Mouse (Mus musculus) small intestine, adult 2 months (tissue): ENCODE data around the gene Trim21. TPM values are rescaled to one million over a fixed set of nuclear protein-coding genes. Genes with fewer than 3 reads are reported as not detected.

Experiments used
- H3K27ac ChIP-seq: fragments of 200-500 bp; 2 replicates; pipeline ENCODE4 v1.5.1; 2012; ENCODE audit warnings: low read depth, low read length, control low read depth, inconsistent platforms; ENCODE audit not compliant: insufficient read depth
- H3K27me3 ChIP-seq: fragments of 200-500 bp; 2 replicates; pipeline ENCODE4 v1.6.1; 2012; ENCODE audit warnings: mild to moderate bottlenecking, moderate library complexity, low read length, inconsistent platforms; ENCODE audit not compliant: control insufficient read depth, insufficient read depth
- H3K36me3 ChIP-seq: fragments of 200-500 bp; 2 replicates; pipeline ENCODE4 v1.6.1; 2012; ENCODE audit warnings: mild to moderate bottlenecking, low read length, control low read depth, inconsistent platforms; ENCODE audit not compliant: control insufficient read depth, insufficient read depth
- H3K4me1 ChIP-seq: fragments of 200-500 bp; 2 replicates; pipeline ENCODE4 v1.6.1; 2012; ENCODE audit warnings: low read length, inconsistent platforms, mixed read lengths; ENCODE audit not compliant: control insufficient read depth, insufficient read depth, insufficient read length
- H3K4me3 ChIP-seq: fragments of 200-500 bp; 2 replicates; pipeline ENCODE4 v1.5.1; 2012; ENCODE audit warnings: low read depth, mild to moderate bottlenecking, control low read depth, inconsistent platforms, low read length, moderate library complexity
- CTCF ChIP-seq: fragments of 200-500 bp; IDR thresholded peaks from 2 replicates; pipeline ENCODE4 v1.5.1; 2012; ENCODE audit warnings: low read depth, mild to moderate bottlenecking, control low read depth, inconsistent platforms, low read length, moderate library complexity, mixed read lengths; ENCODE audit not compliant: insufficient replicate concordance, insufficient read length; ENCODE audit errors: extremely low read depth
- POLR2A ChIP-seq: fragments of 200-500 bp; IDR thresholded peaks from 2 replicates; pipeline ENCODE4 v1.6.1; 2012; ENCODE audit warnings: low read depth, mild to moderate bottlenecking, control low read depth, inconsistent platforms, low read length, moderate library complexity
- WGBS: fragments of 180-500 bp; shearing (Covaris S2); methylation state at CpG from one replicate; pipeline ENCODE4 v1.1.7; 2018; 5-methylcytosine and 5-hydroxymethylcytosine counted together
- polyA plus RNA-seq: library from polyadenylated mRNA; depleted of rRNA; stranded (reverse); fragments of >200 nt; gene quantifications from 2 replicates; pipeline ENCODE4 v1.2.3, GENCODE M21; 2012

The Trim21 gene
- polyA plus RNA-seq, 1 experiment = 2.0 TPM

DNA sequence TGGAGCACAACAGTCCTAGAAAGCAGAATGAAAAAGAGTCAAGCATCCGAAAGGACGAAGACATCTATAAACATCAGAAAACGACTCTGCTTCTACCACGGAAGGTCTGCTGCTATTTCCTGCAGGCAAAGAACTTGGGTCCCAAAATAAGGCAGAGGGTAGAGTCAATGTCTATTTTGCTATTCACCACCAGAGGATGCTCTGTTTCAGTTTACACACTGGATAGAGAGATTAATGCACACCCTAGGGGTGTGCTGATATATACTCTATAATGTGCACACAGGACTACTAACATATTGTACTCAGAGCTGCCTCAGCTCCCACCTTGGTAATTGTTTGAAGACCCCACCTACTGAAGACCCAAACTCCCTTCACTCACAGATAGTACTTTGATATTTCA lies 933 bp upstream of the Trim21 start:
- H3K27ac ChIP-seq = no peak overlapping the region
- H3K4me1 ChIP-seq = peaks cover 4% of the 10 kb centered on the region; the same call in 1 of the 2 replicates
- 94% methylated on average over 4 of the region's 4 CpGs for WGBS
- TF ChIP-seq POLR2A = no peak
- no peak for TF ChIP-seq CTCF
- no peak overlapping the region for H3K4me3 ChIP-seq
- H3K36me3 ChIP-seq = peaks cover 16% of the 10 kb centered on the region
- H3K27me3 ChIP-seq = no peaks in the 10 kb centered on the region; the same call in 1 of the 2 replicates

GRCm38 (mm10) chr7:102553279-102553678 lies 12.0 kb downstream of the Trim21 start:
- no peaks in the 10 kb centered on the region for H3K27me3 ChIP-seq
- H3K27ac ChIP-seq = no peak overlapping the region
- H3K36me3 ChIP-seq = peaks cover 3% of the 10 kb centered on the region; the same call in 1 of the 2 replicates
- TF ChIP-seq CTCF = no peak
- TF ChIP-seq POLR2A = no peak
- WGBS = 63% methylated on average over 3 of the region's 3 CpGs
- H3K4me3 ChIP-seq = no peak overlapping the region
- H3K4me1 ChIP-seq = no peaks in the 10 kb centered on the region

GRCm38 (mm10) chr7:102549570-102549969 lies 15.7 kb downstream of the Trim21 start, which contains the start of gene Olfr549:
Gene Olfr549 (plus strand): TSS chr7:102549870.
- Histone ChIP-seq H3K4me1 (no peaks in the 10 kb centered on the region), H3K27me3 (no peaks in the 10 kb centered on the region), H3K27ac (no peak within 1 kb of the TSS), H3K36me3 (no peaks in the 10 kb centered on the region), H3K4me3 (no peak within 1 kb of the TSS)
- TF ChIP-seq CTCF (no peak), POLR2A (no peak)
- WGBS = 84% methylated on average over 3 of the region's 3 CpGs

DNA sequence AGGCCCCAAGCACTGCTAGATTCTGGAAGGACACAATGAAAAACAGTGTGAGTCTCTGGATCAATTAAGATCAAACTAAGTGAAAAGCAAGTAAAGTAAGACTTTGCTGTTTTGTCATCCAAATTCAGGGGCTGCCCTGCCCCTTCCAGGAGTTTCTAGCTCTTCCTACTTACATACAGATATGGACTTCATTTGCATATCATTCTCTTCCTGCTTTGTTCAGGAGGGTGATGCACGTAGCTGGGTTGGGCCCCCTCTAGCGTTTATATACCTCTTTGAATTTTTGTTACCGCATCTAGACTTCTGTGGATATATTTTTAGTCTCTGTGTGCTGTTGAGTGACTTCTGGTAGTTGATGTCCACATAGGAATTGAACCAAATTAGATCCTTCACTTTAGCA lies 24.0 kb downstream of the Trim21 start:
- Histone ChIP-seq H3K27ac (no peak overlapping the region), H3K4me1 (no peaks in the 10 kb centered on the region), H3K27me3 (no peaks in the 10 kb centered on the region), H3K4me3 (no peak overlapping the region), H3K36me3 (no peaks in the 10 kb centered on the region)
- TF ChIP-seq POLR2A = no peak
- no peak for TF ChIP-seq CTCF
- WGBS = 39% methylated on average over 3 of the region's 3 CpGs

DNA sequence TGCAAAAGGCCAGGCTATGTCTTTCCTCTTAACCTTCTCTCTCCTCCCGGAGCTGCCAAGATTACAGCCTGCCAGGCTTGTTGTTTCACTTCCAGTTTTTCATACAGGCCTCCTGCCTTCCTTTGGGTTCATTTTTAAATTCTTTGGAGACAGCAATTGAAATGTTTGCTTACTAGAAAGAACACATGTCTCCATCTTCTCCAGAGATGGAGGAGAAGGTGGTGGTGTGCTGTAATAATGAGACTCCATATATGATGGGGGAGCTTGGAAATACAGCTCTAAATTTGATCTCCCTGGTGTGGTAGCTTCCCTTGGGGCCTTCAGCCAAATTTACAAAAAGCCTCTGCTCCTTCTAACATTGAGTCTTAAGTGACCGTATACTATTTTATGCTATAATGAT lies 24.7 kb downstream of the Trim21 start, which contains the start of gene Olfr548-ps1:
Gene Olfr548-ps1, plus strand, starts transcription at position 301 of the 400 bp plus-strand sequence.
- Histone ChIP-seq H3K27me3 (no peaks in the 10 kb centered on the region), H3K4me3 (no peak within 1 kb of the TSS), H3K36me3 (no peaks in the 10 kb centered on the region), H3K4me1 (no peaks in the 10 kb centered on the region), H3K27ac (no peak within 1 kb of the TSS)
- TF ChIP-seq POLR2A (no peak), CTCF (no peak)
- WGBS = 71% methylated on average over 2 of the region's 2 CpGs

- no peak for TF ChIP-seq POLR2A
- no peak for TF ChIP-seq CTCF
- Histone ChIP-seq H3K4me3 (no peak within 1 kb of the TSS), H3K27me3 (no peaks in the 10 kb centered on the region), H3K4me1 (no peaks in the 10 kb centered on the region), H3K27ac (no peak within 1 kb of the TSS), H3K36me3 (no peaks in the 10 kb centered on the region)
- 56% methylated on average over 1 of the region's 1 CpGs for WGBS
Measured at GRCm38 (mm10) chr7:102534449-102534848, 30.8 kb downstream of the Trim21 start, which contains the start of gene Olfr547. Gene Olfr547 (plus strand): TSS chr7:102534749.

- H3K27ac ChIP-seq = no peak overlapping the region
- no peak overlapping the region for H3K4me3 ChIP-seq
- no peaks in the 10 kb centered on the region for H3K36me3 ChIP-seq
- H3K4me1 ChIP-seq = no peaks in the 10 kb centered on the region
- WGBS = 65% methylated on average over 1 of the region's 1 CpGs
- no peak for TF ChIP-seq CTCF
- no peaks in the 10 kb centered on the region; the same call in 1 of the 2 replicates for H3K27me3 ChIP-seq
Measured at GRCm38 (mm10) chr7:102529052-102529451, 36.2 kb downstream of the Trim21 start.

DNA sequence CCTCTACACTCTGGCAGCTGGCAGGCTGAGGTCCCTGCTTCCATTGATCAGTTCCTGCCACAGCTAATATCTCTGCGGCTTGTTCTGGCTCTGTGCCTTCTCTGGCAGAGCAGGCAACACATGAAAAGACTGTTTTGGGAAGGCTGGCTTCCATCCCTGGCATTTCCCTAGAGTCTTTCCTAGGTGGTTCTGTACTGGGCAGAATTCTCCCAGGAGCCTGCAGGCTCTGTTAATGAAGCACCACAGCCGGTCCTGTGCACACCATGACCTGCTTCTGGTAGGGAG lies 48.3 kb downstream of the Trim21 start:
- WGBS = 58% methylated on average over 2 of the region's 2 CpGs
- Histone ChIP-seq H3K4me3 (no peak overlapping the region), H3K36me3 (no peaks in the 10 kb centered on the region), H3K4me1 (no peaks in the 10 kb centered on the region; the same call in 1 of the 2 replicates), H3K27ac (no peak overlapping the region), H3K27me3 (no peaks in the 10 kb centered on the region)
- no peak for TF ChIP-seq POLR2A
- no peak for TF ChIP-seq CTCF
